Mouse (Mus musculus) T-cell, adult 2 months (primary cell): ENCODE results near the gene Lypd6b.

Experiments used
- DNase-seq: peaks from one replicate; pipeline ENCODE4 v3.0.0; 2022; ENCODE audit warnings: low spot score

Lypd6b gene

DNA sequence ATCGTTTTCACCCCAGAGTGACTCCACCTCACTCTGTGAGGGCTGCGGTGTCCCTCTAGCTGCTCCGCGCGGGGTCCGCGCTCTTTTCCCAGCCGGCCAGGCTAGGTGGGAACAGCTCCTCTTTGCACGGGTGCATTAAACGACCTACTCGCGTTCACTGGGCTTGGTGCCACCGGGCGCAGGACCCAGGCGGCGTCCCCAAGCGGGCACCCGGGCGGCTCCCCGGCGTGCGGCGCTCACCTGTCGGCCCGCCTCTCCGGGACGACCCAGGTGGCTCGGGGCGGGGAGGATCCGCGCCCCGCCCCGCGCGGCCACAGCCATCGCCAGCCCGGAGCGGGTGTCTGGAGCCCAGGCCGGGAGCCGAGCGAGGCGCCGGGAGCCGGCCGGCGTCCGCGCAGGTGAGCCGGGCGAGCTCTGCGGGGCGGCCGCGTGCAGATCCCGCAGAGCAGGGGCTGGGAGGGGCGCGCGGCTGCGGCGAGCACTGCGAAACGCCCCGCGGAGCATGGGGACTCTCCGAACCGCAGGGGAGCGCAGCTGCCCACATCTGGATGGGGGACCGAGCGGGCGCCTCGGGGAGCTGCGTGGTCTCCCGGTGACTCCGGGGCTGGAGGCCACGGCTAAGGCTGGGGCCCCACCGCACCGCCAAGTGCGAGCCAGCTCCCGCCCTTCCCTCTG, at the start of gene Lypd6b:
Gene Lypd6b (plus strand): TSS at position 313 of the 675 bp plus-strand sequence.
- peak; percentile 10 for DNase-seq

DNA sequence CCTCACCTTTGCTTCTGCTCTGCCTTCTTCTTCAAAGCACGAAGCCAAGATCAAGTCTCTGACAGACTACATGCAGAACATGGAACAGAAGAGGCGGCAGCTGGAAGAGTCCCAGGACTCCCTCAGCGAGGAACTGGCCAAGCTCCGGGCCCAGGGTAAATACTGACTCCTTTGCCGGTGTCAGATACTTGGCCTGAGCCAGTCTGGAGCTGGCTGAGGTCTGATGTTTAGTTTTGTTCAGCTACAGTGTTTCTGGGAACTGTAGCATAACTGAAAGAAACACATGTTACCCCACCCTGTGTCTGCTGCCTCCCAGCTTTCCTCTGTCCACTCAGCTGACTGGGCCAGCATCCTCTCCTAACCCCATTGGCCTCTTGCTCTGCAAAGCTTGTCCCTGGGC, 48.4 kb upstream of the Lypd6b start:
- no peak for DNase-seq

DNA sequence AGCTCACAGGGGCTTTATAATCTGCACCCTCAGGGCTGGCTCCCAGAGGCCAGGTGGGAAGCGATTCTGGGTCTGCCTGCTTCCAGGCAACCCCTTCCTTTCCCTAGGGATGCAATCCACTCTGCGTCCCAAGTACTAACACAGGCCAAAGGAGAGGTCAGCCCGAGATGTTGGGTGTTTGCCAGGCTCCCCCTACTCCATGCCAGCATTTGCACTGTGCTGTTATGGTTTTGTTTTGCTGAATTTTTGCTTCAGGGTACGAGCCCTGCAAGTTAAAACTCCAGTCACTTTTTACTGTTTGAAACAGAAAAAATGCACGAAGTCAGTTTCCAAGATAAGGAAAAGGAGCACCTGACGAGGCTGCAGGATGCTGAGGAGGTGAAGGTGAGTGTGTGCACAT, 46.5 kb upstream of the Lypd6b start:
- no peak for DNase-seq

DNA sequence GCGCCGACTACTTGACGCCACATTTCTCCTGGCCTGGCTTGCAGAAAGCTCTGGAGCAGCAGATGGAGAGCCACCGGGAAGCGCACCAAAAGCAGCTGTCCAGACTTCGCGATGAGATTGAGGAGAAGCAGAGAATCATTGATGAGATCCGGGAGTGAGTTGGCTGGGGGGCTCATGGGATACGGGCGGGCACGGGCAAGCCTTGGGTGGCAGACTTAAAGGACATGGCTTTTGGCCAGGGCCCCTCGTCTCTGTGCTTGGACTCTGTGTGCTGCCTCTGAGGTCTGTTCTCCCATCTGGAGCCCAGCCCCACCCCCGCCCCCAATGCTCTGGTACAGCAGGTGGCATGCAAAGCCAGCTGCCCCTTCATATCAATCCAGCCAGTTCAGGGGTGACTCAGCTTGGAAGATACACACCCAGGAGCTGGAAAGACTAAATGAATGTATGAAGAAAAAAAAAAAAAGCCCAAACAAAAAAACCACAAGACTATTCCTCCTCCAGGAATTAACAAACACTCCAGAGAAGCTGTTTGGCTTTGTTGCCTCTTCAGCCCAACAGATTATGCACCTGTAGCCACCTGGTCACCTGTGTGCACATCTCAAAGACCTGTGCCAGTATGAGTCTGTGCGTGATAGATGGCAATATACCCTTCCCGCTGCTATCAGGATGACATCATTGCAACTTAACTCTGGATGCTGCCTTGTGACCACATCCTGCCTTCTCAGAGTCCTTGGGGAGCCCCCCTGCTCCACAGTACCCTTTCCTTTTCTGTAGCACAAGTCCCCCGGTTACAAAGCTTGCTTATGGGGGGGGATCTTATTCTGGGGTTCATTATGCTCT, 45.4 kb upstream of the Lypd6b start:
- peak; percentile 29 for DNase-seq

DNA sequence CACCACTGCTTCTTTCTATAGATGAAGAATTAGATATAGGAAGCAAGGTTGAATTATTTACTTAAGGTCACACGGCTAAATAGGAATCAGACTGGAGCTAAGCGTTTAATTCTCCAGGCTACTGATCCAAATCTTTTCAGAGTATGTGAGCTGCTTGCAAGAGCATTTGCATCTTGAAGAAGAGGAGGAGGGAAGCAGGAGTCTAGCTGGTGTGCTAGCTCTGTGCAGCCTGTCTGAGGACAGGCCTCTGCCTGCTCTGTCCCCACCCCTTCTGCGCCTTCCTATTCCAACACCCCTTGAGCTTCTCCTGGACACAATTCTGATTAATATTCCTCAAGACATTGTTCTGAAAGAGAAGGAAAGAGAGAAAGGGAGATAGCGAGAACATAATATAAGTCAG, 44.6 kb upstream of the Lypd6b start:
- DNase-seq: no peak

DNA sequence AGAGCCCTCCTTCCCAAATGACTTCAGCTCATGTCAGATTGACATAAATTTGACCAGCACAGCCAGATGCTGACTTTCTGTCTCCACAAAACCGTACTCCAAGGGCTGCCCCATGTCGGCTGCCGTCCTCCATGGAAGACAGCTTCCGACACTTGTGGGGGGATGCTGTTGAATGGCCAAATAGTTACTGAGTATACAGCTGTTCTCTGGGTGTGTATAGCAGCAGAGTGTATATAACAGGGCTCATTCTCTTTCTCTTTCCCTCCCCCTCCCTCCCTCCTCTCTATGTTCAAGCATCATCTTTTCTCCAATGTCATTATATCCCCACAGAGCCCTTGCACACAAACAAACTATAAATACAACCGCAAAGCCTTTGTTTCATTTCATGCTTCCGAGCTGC, 43.7 kb upstream of the Lypd6b start:
- DNase-seq: no peak

DNA sequence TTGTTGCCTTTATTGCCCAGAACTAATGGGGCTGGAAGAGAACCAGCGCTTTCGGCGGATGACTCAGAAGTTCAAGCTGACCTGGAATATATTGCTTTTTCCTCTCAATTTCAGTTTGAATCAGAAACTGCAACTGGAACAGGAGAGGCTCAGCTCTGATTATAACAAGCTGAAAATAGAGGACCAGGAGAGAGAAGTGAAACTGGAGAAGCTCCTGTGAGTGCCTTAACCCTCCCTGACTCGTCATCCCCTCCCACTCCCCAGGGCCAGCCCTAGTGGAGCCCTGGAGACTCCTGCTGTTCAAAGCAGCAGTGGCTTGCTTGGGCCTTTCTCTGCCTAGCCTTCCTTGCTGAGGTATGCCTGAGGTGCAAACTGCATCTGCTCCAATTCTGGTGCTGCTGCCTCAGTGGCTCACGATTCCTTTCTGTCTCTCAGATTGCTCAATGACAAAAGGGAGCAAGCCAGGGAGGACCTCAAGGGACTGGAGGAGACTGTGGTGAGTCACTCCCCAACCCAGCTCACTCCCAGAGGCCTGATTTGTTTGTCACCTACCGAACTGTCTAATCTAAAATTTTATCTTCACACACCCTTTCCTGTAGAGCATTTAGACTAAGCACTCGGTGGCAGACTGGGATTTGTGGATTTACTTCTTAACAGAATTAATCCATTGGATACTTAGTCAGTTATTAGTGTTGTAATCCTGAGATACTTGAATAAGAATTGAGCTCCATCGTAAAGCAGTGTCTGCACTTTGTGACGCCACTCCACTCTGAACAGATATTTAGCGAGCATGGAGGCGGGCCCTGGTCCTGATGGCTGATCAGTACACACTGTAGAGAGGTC, 43.0 kb upstream of the Lypd6b start:
- DNase-seq: no peak

DNA sequence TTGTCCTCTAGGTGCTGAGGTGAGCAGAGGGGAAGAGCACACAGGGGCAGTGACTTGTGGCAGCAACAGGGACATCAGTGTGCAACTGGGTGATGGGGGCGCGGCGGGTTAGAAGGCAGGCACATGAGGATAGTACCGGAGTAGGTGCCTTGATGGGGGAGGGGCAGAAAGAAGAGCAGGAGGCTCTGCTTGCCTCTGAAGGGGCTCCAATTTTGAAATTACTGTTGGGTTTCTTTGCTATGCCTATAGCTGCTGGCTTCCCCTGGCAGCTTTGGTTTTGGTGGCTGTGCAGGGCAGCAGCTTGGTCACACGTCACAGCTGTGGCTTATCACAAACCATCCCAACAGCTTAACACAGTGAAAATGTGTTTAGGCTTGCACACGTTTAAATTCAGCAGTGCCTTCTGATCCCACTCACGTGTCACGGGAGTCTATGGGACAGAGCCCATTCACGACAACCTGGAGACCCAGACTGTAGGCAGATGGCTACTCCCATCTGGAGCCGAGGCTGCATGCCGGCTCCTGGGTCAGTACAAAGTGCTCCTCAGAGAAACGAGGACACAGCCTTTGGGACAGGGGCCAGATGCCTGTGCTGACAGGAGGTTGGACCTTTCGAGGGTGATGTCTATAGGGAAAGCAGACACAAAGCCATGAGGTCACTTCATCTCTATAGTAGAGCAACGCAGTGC, 42.2 kb upstream of the Lypd6b start:
- no peak for DNase-seq

DNA sequence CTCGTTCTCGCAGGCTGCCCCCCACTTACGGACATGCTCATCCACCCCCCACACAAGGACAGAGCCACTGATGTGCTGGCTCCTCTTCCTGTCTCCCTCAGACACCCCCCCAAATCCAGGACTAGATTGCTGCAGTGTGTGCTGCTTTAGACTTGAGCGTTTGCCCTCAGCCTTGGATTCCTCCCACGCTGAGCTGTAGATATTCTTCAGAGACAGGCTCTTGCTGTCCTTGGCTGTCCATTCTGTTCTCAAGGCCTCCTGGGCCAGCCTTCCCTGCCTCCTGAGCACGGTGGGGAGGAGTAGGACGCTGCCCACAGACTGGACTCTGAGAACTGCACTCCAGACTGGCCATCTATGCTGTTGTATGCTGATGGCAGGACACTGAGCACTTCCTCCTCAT, 40.5 kb upstream of the Lypd6b start:
- no peak for DNase-seq

DNA sequence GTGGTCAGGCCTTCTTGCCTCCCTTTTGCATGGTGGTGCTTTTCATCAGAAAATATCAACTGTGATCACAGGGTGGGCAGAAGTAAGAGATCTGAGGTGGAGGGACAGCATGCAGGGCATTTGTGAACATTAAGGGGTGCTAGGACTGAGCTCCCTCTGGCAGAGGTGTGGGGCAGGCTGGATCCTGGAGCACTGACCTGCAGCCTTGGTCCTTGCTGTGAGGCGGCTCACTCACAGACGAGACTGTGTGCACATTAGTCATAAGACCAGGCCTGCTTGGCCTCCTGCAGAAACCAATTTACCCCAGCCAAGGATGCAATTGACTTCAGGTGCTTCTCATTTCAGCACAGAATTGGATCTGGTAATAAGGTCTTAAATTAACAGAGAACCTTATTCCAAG, 39.8 kb upstream of the Lypd6b start:
- DNase-seq: no peak

DNA sequence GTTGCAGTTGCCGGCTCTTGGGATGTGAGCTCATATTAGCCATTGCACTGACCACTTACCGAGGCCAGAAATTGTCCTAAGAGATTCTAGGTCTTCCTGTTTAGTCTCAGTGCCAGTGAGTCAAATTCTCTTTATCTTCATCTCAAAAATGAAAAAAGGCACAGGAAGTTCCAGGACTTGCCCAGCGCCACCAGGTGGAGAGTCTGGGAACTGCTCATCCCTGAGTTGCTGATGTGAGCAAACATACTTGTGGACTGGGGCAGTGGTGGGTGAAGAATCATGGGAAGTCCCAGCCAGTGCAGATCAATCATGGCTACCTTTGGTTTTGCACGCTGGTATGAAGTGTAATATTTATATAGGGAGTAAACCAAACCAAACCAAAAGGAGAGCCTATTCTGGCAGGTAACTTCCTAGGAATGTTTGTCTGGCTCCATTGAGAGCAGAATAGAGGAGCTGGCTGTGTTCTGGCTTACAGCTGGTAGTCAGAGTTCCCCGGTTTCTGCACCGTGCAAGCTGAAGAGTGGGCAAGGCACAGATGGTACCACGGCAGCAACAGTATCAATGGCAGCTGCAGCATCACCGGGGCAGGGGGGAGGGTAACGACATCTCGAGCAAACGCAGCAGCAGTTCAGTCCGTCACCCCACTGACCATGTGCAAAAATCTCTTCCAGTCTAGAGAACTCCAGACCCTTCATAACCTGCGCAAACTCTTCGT, 38.7 kb upstream of the Lypd6b start:
- peak; percentile 29 for DNase-seq

DNA sequence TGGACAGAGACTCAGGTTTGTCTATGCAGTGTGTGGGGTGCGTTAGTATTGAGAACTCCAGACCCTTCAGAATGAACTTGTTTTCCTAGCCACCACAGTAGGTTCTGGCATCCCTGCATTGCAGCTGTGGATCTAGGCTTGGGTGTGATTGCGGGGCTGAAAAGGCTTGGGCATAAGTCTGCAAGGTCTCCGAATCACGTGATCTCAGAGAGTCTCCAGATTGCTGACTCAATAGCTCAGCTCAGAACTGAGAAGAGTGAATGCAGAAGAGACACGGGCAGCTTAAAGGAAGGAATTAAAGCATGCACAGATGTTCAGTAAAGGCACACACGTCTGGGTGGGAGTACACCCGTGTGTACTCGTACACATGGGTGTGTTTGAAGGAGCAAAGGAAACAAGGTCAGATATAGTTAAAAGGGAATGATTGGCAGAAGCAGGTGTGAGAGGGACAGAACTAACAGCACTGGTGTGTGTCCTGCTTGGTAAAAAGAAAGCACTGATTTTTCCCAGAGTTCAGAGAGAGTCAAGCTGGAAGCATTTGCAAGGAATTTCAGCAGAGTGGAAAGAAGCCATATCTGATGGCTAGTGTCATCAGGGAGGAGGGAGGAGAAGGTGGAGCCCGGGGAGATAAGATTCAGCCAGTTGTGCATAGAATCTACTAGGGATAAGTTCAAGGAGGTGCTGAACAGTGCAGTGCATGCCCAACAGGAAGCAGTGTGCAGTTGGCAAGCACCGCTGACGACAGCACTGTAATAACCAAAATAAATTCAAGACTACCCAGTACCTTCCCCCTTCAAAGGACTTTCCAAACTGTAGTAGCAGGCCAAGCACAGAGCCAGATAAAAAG, 37.5 kb upstream of the Lypd6b start:
- no peak for DNase-seq

DNA sequence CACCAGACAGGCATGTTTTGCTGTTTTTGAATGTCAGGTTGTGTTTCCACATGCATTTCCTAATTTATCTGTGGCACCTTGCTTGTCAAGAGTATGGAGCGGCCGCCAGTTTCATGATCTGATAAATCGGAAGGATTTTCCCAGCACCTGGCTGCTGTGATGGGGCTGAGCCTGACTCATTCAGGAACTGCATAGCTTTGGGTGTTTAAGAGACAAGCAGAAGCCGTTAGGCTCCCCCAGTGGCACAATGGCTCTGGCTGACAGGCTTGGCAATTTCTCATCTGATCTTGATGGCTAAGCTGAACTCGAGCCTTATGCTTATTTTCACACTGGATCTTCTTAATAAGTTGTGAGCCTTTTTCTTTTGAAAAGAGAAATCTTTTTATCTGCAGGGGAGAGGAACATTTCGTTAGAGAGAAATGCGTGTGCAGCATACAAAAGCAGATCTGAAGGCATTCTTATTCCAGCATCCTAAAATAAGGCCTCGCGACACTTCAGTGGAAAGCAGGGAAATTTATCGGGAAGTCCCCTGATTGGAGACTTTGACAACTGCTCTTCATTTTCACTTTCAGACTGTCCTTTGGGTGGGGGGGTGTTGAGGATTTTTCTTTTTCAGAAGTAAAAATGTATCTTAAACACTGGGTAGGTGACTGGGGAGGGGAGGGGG, 35.8 kb upstream of the Lypd6b start:
- DNase-seq: no peak

DNA sequence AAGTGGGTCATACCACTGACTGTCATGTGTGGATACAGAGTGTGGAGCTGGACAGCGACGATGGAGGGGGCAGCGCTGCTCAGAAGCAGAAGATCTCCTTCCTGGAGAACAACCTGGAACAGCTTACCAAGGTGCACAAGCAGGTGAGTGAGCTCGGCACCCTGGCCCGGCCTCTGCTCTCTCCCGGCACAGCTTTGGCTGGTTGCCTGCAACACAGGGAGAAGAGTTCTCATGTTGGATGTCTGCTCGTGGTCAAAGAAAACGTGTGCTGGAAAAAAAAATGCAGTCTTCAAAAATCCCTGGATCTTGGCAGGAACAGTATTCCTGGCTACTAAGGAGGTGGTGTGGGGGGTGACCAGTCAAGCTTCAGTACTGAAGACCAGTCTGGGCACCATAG, 35.3 kb upstream of the Lypd6b start:
- no peak for DNase-seq

DNA sequence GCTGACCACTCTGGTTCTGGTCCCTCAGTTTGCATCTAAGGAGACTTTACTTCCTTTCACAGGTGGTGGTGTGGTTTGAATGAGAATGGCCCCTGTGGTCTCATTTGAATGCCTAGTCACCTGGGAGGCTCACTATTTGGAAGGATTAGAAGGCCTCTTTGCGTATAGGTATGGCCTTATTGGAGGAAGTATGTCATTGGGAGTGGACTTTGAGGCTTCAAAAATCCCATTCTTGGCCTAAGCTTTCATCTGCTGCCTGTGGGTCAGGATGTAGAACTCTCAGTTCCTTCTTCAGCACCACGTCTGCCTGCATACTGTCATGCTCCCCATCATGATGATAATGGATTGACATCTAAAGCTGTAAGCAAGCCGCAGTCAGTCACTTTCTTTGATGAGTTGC, 34.4 kb upstream of the Lypd6b start:
- no peak for DNase-seq

DNA sequence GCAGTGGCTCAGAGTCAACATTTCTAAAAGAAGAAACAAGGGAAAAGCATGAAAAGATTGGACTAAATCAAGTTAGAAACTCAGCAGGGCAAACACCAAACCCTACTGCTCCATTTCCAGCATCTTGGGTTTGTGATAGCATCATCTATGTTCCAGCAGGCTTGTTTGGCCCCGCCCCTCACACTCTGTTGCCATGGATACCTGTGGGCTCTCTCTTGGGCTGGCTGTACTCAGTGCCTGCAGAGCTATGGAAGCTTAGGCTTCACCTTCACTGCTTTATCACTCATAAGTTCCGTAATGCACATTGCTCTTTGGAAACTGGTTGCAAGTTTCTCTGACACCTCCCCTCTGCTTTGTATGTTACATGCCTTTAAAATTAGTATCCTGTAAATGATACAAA, 32.4 kb upstream of the Lypd6b start:
- no peak for DNase-seq

DNA sequence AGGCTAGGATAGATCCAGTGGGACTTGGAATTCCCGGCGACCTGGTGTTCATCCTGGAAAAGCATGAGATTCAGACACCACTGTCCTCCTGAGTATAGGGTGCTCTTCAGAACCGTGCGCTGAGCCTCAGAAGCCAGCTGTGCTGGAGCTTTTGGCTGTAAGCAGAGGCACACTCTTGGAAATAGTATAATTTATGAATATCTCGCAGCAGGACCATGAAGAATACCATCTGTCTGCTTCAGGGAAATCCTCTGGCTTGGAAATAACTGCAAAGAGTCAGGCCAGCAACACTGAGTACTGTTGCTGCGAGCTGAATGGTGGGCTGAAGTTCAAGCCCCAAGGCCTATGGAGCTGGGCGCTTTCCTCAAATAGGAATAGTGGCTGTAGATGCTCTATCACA, 29.9 kb upstream of the Lypd6b start:
- DNase-seq: no peak

DNA sequence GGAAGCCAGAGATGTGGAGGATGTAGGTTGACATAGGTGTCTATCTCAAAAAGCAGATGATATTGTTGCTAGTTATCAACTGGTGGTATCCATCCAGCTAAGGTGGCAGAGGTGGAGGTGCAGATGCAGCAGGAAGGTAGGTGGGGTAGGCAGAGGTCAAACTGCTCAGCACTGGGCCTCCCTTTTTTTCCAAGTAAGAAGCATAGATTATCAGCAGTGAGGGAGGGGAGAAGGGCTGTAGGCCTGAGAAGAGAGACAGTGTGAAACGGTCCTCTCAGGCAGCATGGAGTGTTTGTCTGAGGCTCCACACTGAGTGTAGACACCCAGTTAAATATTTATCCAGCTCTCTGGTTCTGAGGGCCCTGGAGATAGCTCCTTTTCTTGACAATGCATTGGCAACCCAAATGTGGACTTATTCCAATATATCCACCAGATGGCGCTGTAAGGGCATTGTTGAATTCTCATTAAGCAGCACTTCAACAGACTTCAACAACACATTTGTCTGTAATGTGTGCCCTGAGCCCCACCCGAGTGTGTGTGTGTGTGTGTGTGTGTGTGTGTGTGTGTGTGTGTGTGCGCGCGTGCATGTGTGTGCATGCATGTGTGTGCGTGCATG, 23.0 kb upstream of the Lypd6b start:
- peak; percentile 36 for DNase-seq

DNA sequence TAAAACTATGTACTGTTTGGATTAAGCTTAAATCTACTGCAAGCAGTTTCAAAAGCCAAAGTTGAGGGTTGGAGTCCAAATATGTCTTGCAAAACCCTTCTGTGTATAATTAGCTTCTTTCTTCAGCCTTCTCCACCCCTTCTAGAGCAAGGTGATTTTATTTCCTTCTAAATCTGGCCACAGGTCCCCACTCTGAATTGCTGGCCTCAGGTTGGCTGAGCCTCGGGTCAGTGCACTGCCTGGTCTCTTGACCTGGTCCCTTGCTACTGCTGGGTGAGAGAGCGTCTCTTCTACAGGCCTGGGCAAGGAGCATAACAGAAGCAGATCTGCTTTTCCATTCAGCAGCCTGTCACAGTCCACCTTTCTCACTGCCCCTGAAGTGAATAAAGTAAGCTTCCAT, 18.6 kb upstream of the Lypd6b start:
- no peak for DNase-seq

DNA sequence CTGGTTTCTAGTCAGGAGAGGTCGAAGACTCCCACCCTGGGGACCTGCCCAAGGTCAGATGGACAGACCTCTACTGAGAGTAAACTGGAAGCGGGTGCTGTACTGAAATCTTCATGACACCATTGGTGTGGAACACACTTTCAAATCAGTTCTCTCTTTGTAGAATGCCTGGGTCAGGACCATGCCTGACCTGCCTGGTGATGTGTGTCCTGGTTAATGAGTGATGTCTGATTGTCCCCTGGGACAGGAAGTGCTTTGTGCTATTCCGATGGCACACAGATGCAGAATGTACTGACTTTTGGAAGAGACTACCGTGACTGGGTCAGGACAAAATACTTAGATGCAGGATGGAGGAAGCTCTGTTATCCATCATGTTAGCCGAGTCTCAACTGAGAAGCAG, 17.0 kb upstream of the Lypd6b start:
- no peak for DNase-seq
